Mouse (Mus musculus) intestine, embryonic 16.5 days (tissue): Measurements from ENCODE around the gene Mri1. TPM values are rescaled to one million over a fixed set of nuclear protein-coding genes. Genes with fewer than 3 reads are reported as not detected.

Experiments
- ATAC-seq: fragments of 200-750 bp; cut with Nextera tagmentation; 2 replicates; pipeline ENCODE4 v1.8.0; 2017; ENCODE audit warnings: moderate TSS enrichment, moderate library complexity
- H3K27ac ChIP-seq: fragments of 300-500 bp; sonication (generic); 2 replicates; pipeline ENCODE4 v1.5.1; 2014; ENCODE audit warnings: mild to moderate bottlenecking, low read length
- H3K27me3 ChIP-seq: fragments of 300-500 bp; sonication (generic); replicated peaks from 2 replicates; pipeline ENCODE4 v1.6.1; 2014; ENCODE audit warnings: low read length, control low read depth, mixed read lengths; ENCODE audit not compliant: control insufficient read depth, insufficient read depth
- H3K36me3 ChIP-seq: fragments of 300-500 bp; sonication (generic); 2 replicates; pipeline ENCODE4 v1.6.1; 2014; ENCODE audit warnings: low read length, control low read depth; ENCODE audit not compliant: control insufficient read depth, insufficient read depth
- H3K4me1 ChIP-seq: fragments of 300-500 bp; sonication (generic); 2 replicates; pipeline ENCODE4 v1.6.1; 2014; ENCODE audit warnings: low read length, control low read depth, mixed read lengths; ENCODE audit not compliant: control insufficient read depth, insufficient read depth
- H3K4me2 ChIP-seq: fragments of 300-500 bp; sonication (generic); 2 replicates; pipeline ENCODE4 v1.6.1; 2014; ENCODE audit warnings: low read depth, low read length, control low read depth
- H3K4me3 ChIP-seq: fragments of 300-500 bp; sonication (generic); 2 replicates; pipeline ENCODE4 v1.5.1; 2014; ENCODE audit warnings: mild to moderate bottlenecking, low read length
- H3K9ac ChIP-seq: fragments of 300-500 bp; sonication (generic); 2 replicates; pipeline ENCODE4 v1.6.1; 2014; ENCODE audit warnings: low read depth, low read length
- H3K9me3 ChIP-seq: fragments of 300-500 bp; sonication (generic); 2 replicates; pipeline ENCODE4 v1.6.1; 2016; ENCODE audit warnings: low read length, control low read depth; ENCODE audit not compliant: control insufficient read depth
- WGBS: fragments of 180-500 bp; shearing (Covaris S2); extraction: QIAGEN DNeasy Blood & Tissue Kit; methylation state at CpG from one replicate; pipeline ENCODE4 v1.1.7; 2014; 5-methylcytosine and 5-hydroxymethylcytosine counted together
- polyA plus RNA-seq: library from polyadenylated mRNA; unstranded; fragments of >200 nt; fragmentation: Nextera tagmentation; extraction: Ambion mirVana; gene quantifications from 2 replicates; pipeline ENCODE4 v1.2.1, GENCODE M21; 2015

The Mri1 gene
- polyA plus RNA-seq, 1 experiment from 2014 or later = 77.1 TPM

- WGBS = 56% methylated on average over 1 of the region's 1 CpGs
- Histone ChIP-seq H3K27ac (no peak overlapping the region), H3K36me3 (no peaks in the 10 kb centered on the region), H3K4me2 (no peak overlapping the region), H3K27me3 (no peaks in the 10 kb centered on the region), H3K9me3 (no peaks in the 10 kb centered on the region), H3K9ac (no peak overlapping the region), H3K4me3 (no peak overlapping the region), H3K4me1 (no peaks in the 10 kb centered on the region)
- ATAC-seq = no peak
Observed at GRCm38 (mm10) chr8:84276447-84276846, 19.3 kb upstream of the Mri1 start.

- ATAC-seq = no peak
- Histone ChIP-seq H3K9ac (no peak overlapping the region), H3K9me3 (no peaks in the 10 kb centered on the region), H3K27me3 (no peaks in the 10 kb centered on the region), H3K4me1 (peaks cover 9% of the 10 kb centered on the region), H3K27ac (no peak overlapping the region), H3K36me3 (no peaks in the 10 kb centered on the region), H3K4me3 (no peak overlapping the region), H3K4me2 (no peak overlapping the region)
- whole genome bisulfite sequencing = 85% methylated on average over 3 of the region's 3 CpGs
Observed at GRCm38 (mm10) chr8:84273968-84274367, 16.8 kb upstream of the Mri1 start.

- Histone ChIP-seq H3K4me1 (peaks cover 9% of the 10 kb centered on the region), H3K4me3 (no peak overlapping the region), H3K4me2 (no peak overlapping the region), H3K36me3 (no peaks in the 10 kb centered on the region), H3K9ac (no peak overlapping the region), H3K27me3 (no peaks in the 10 kb centered on the region), H3K27ac (no peak overlapping the region), H3K9me3 (no peaks in the 10 kb centered on the region)
- 76% methylated on average over 4 of the region's 4 CpGs for WGBS
- ATAC-seq = no peak
Observed at GRCm38 (mm10) chr8:84272302-84272701, 15.2 kb upstream of the Mri1 start.

- H3K27me3 ChIP-seq = no peaks in the 10 kb centered on the region
- H3K9ac ChIP-seq = peak within 1 kb of the TSS; percentile 89
- peak within 1 kb of the TSS; percentile 88 for H3K4me3 ChIP-seq
- H3K4me2 ChIP-seq = peak within 1 kb of the TSS; percentile 82
- WGBS = under 1% methylated on average over 44 of the region's 44 CpGs
- H3K4me1 ChIP-seq = peaks cover 9% of the 10 kb centered on the region
- no peaks in the 10 kb centered on the region for H3K9me3 ChIP-seq
- H3K27ac ChIP-seq = 0 out of 2 replicates have a peak within 1 kb of the TSS, but pooled peaks have one; percentile 38
- ATAC-seq = peak; percentile 100
- peaks cover 8% of the 10 kb centered on the region; the same call in 1 of the 2 replicates for H3K36me3 ChIP-seq
Observed at GRCm38 (mm10) chr8:84269950-84270773, 13.0 kb upstream of the Mri1 start, which contains the start of gene Ccdc130. TSS of gene Ccdc130 (minus strand) at chr8:84270380.

GRCm38 (mm10) chr8:84261098-84261497 is 4.0 kb upstream of the Mri1 start:
- 92% methylated on average over 4 of the region's 4 CpGs for WGBS
- Histone ChIP-seq H3K27me3 (no peaks in the 10 kb centered on the region), H3K4me3 (no peak overlapping the region), H3K9me3 (no peaks in the 10 kb centered on the region), H3K27ac (no peak overlapping the region), H3K36me3 (peaks cover 32% of the 10 kb centered on the region), H3K9ac (no peak overlapping the region), H3K4me1 (peaks cover 13% of the 10 kb centered on the region), H3K4me2 (no peak overlapping the region)
- ATAC-seq = no peak

- ATAC-seq = peak; percentile 71
- peak overlapping the region; percentile 95 for H3K4me3 ChIP-seq
- H3K9ac ChIP-seq = peak overlapping the region; percentile 92
- H3K4me1 ChIP-seq = peaks cover 15% of the 10 kb centered on the region
- H3K36me3 ChIP-seq = peaks cover 32% of the 10 kb centered on the region
- H3K27me3 ChIP-seq = no peaks in the 10 kb centered on the region
- H3K27ac ChIP-seq = peak overlapping the region; percentile 89
- 12% methylated on average over 6 of the region's 6 CpGs for WGBS
- H3K9me3 ChIP-seq = no peaks in the 10 kb centered on the region
- peak overlapping the region; percentile 95 for H3K4me2 ChIP-seq
Observed at GRCm38 (mm10) chr8:84256458-84256821, 686 bp downstream of the Mri1 start.

- H3K9me3 ChIP-seq = no peaks in the 10 kb centered on the region
- peak overlapping the region; percentile 95 for H3K4me2 ChIP-seq
- 81% methylated on average over 3 of the region's 3 CpGs for WGBS
- no peak for ATAC-seq
- peaks cover 15% of the 10 kb centered on the region for H3K4me1 ChIP-seq
- peaks cover 32% of the 10 kb centered on the region for H3K36me3 ChIP-seq
- H3K27ac ChIP-seq = no peak overlapping the region; the same call in 1 of the 2 replicates
- peak overlapping the region; percentile 92 for H3K9ac ChIP-seq
- no peaks in the 10 kb centered on the region for H3K27me3 ChIP-seq
- H3K4me3 ChIP-seq = peak overlapping the region; percentile 95
Observed at GRCm38 (mm10) chr8:84255858-84256257, 1.3 kb downstream of the Mri1 start.

- H3K4me2 ChIP-seq = peak within 1 kb of the TSS; percentile 60
- H3K27me3 ChIP-seq = no peaks in the 10 kb centered on the region
- ATAC-seq = peak; percentile 97
- H3K4me1 ChIP-seq = no peaks in the 10 kb centered on the region
- 3% methylated on average over 52 of the region's 52 CpGs for WGBS
- H3K36me3 ChIP-seq = peaks cover 34% of the 10 kb centered on the region
- peak within 1 kb of the TSS; percentile 73 for H3K9ac ChIP-seq
- peak within 1 kb of the TSS; percentile 58 for H3K4me3 ChIP-seq
- H3K27ac ChIP-seq = peak within 1 kb of the TSS; percentile 43
- H3K9me3 ChIP-seq = no peaks in the 10 kb centered on the region
Observed at GRCm38 (mm10) chr8:84249257-84250170, 7.6 kb downstream of the Mri1 start, which contains the start of gene D8Ertd738e. TSS of gene D8Ertd738e (minus strand) at chr8:84249719.

GRCm38 (mm10) chr8:84241821-84242220 is 15.3 kb downstream of the Mri1 start:
- H3K36me3 ChIP-seq = peaks cover 15% of the 10 kb centered on the region
- peaks cover 5% of the 10 kb centered on the region; the same call in 1 of the 2 replicates for H3K4me1 ChIP-seq
- WGBS = 54% methylated on average over 2 of the region's 2 CpGs
- no peak overlapping the region for H3K4me2 ChIP-seq
- ATAC-seq = no peak
- no peak overlapping the region for H3K9ac ChIP-seq
- H3K27ac ChIP-seq = no peak overlapping the region
- no peak overlapping the region for H3K4me3 ChIP-seq
- no peaks in the 10 kb centered on the region for H3K9me3 ChIP-seq
- H3K27me3 ChIP-seq = no peaks in the 10 kb centered on the region
